Mouse (Mus musculus) layer of hippocampus, adult 9-10 months (tissue): ENCODE data around the gene Pwwp2b.
A peak's percentile ranks its signal among the peaks of the same experiment; 100 is the strongest.

ENCODE experiments used
- DNase-seq: peaks from one replicate; pipeline ENCODE4 v3.0.0; 2022; ENCODE audit warnings: low spot score

Pwwp2b gene

GRCm38 (mm10) chr7:139247881-139248614, at the start of gene Pwwp2b:
Pwwp2b (plus strand) TSS chr7:139248482.
- no peak for DNase-seq

- no peak for DNase-seq
Observed at GRCm38 (mm10) chr7:139200108-139200507, 48.2 kb upstream of the Pwwp2b start.

GRCm38 (mm10) chr7:139201209-139201608, 47.1 kb upstream of the Pwwp2b start:
- DNase-seq = no peak

GRCm38 (mm10) chr7:139208023-139208772, 40.1 kb upstream of the Pwwp2b start:
- no peak for DNase-seq

- DNase-seq = no peak
Observed at GRCm38 (mm10) chr7:139208773-139209095, 39.5 kb upstream of the Pwwp2b start.

- DNase-seq = no peak
Observed at GRCm38 (mm10) chr7:139211761-139212160, 36.5 kb upstream of the Pwwp2b start.

GRCm38 (mm10) chr7:139212754-139213745, 35.2 kb upstream of the Pwwp2b start, which contains the start of the genes Lrrc27 and Stk32c:
Lrrc27 (plus strand) TSS chr7:139212988.
Stk32c (minus strand) TSS chr7:139213307.
- peak; percentile 95 for DNase-seq

- DNase-seq = no peak
Observed at GRCm38 (mm10) chr7:139213751-139214150, 34.5 kb upstream of the Pwwp2b start.

- no peak for DNase-seq
Observed at GRCm38 (mm10) chr7:139214160-139214559, 34.1 kb upstream of the Pwwp2b start.

- DNase-seq = no peak
Observed at GRCm38 (mm10) chr7:139214596-139215340, 33.5 kb upstream of the Pwwp2b start.

- DNase-seq = no peak
Observed at GRCm38 (mm10) chr7:139215516-139215915, 32.8 kb upstream of the Pwwp2b start.

- DNase-seq = no peak
Observed at GRCm38 (mm10) chr7:139215946-139216345, 32.3 kb upstream of the Pwwp2b start.

GRCm38 (mm10) chr7:139216464-139216863, 31.8 kb upstream of the Pwwp2b start:
- no peak for DNase-seq

- DNase-seq = no peak
Observed at GRCm38 (mm10) chr7:139217046-139217445, 31.2 kb upstream of the Pwwp2b start.

- DNase-seq = no peak
Observed at GRCm38 (mm10) chr7:139218641-139219415, 29.5 kb upstream of the Pwwp2b start.

- no peak for DNase-seq
Observed at GRCm38 (mm10) chr7:139219486-139219885, 28.8 kb upstream of the Pwwp2b start.

- DNase-seq = no peak
Observed at GRCm38 (mm10) chr7:139220303-139220702, 28.0 kb upstream of the Pwwp2b start.

- DNase-seq = no peak
Observed at GRCm38 (mm10) chr7:139221072-139221471, 27.2 kb upstream of the Pwwp2b start.

GRCm38 (mm10) chr7:139221856-139222255, 26.4 kb upstream of the Pwwp2b start:
- DNase-seq = no peak

GRCm38 (mm10) chr7:139222341-139222740, 25.9 kb upstream of the Pwwp2b start:
- no peak for DNase-seq

GRCm38 (mm10) chr7:139224070-139224469, 24.2 kb upstream of the Pwwp2b start:
- no peak for DNase-seq
